In the genomic region with DNA sequence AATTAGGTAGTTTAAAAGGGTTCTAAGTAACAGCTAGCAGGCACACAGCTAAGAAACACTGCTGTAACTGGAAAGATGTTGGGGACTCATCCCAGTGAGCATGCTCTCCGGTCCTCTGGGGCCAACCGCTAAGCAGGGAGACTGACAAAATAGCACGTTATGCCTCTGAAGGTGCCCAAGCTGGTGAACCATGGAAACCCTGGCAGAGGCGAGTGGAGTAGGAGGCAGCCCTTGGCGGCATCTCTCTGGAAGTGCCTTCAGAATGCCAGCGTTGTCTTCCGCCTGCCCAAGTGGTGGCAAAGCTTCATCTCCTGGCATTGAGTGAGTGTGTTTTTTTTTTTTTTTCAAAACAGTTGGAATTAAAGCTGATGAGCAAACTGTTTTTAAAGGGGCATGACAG, we compare ENCODE assay signal across 15 mouse cellular contexts.
A peak's percentile ranks its signal among the peaks of the same experiment; 100 is the strongest.
DNase-seq lines count a peak whose midpoint lies in the region; ATAC-seq and TF ChIP-seq lines count a peak whose summit lies in the region.
"Had no signal": no experiment of that assay in that cellular context is flagged by ENCODE, and none has a peak within 500 bp of the region (broad histone marks: within the 10 kb centered on the region; RNA-seq: fewer than 3 reads in every experiment).

No protein-coding gene starts in this region.

- peak; percentile 85 for ATAC-seq in hindbrain, embryonic 16.5 days
- no peak for ATAC-seq in hindbrain, embryonic 11.5 days (ENCODE audit: low FRiP score)
- peak; percentile 91 for ATAC-seq in forebrain, postnatal 0 days

- H3K4me3 ChIP-seq in hindbrain, embryonic 16.5 days (ENCODE audit: low read length), result no peak overlapping the region
- H3K4me3 ChIP-seq in hindbrain, embryonic 11.5 days (ENCODE audit: low read depth, low read length), result no peak overlapping the region
- no peak overlapping the region for H3K4me3 ChIP-seq in forebrain, postnatal 0 days (ENCODE audit: low read depth, low read length)
- H3K4me3 ChIP-seq: neural tube, embryonic 12.5 days had no signal

- 57% methylated on average over 7 of the region's 7 CpGs for WGBS in hindbrain, embryonic 16.5 days
- WGBS in hindbrain, embryonic 11.5 days, result 92% methylated on average over 7 of the region's 7 CpGs
- 38% methylated on average over 7 of the region's 7 CpGs for WGBS in forebrain, postnatal 0 days

- no peak for DNase-seq in hindbrain, embryonic 11.5 days (ENCODE audit: low spot score)
- DNase-seq in brain, adult 2 months (ENCODE audit: low read depth, low spot score), result peak; percentile 67
- peak; percentile 78 for DNase-seq in forebrain, postnatal 0 days
- peak; percentile 30 to 62 for DNase-seq in left cerebral cortex, postnatal 25 days (ENCODE audit: low spot score in 2 of 2)
- no peak for DNase-seq in adrenal gland, postnatal 36 days
- no peak for DNase-seq in adrenal gland, adult 8-10 months
- DNase-seq in urinary bladder, postnatal 10 days (ENCODE audit: low spot score), result no peak
- DNase-seq: gastrocnemius, postnatal 36 days had no signal

- intact Hi-C loops in left cerebral cortex, postnatal 25 days (cut with DNase I), result no loop called here

- no peak overlapping the region for H3K27ac ChIP-seq in hindbrain, embryonic 16.5 days (ENCODE audit: low read depth, low read length)
- no peak overlapping the region for H3K27ac ChIP-seq in hindbrain, embryonic 11.5 days (ENCODE audit: low read depth, low read length)
- H3K27ac ChIP-seq in forebrain, postnatal 0 days (ENCODE audit: low read depth, low read length), result no peak overlapping the region
- H3K27ac ChIP-seq: kidney, postnatal 0 days; macrophage; neural tube, embryonic 12.5 days; stomach, postnatal 0 days had no signal

- H3K4me1 ChIP-seq in hindbrain, embryonic 16.5 days (ENCODE audit: control insufficient read depth, insufficient read depth, low read depth, low read length), result peaks cover 9% of the 10 kb centered on the region
- H3K4me1 ChIP-seq in hindbrain, embryonic 11.5 days (replicated peaks; ENCODE audit: control insufficient read depth, insufficient read depth, low read length), result no peaks in the 10 kb centered on the region
- H3K4me1 ChIP-seq in forebrain, postnatal 0 days (ENCODE audit: insufficient read depth), result peaks cover 5% of the 10 kb centered on the region; the same call in 1 of the 2 replicates
- H3K4me1 ChIP-seq: neural tube, embryonic 12.5 days had no signal

- no peak for TF ChIP-seq CTCF in forebrain, postnatal 0 days (IDR thresholded peaks at IDR 0.05; ENCODE audit: low read depth)

- H3K9me3 ChIP-seq in hindbrain, embryonic 16.5 days (ENCODE audit: control insufficient read depth, low read length), result no peaks in the 10 kb centered on the region
- H3K9me3 ChIP-seq in hindbrain, embryonic 11.5 days (ENCODE audit: control insufficient read depth, low read length), result no peaks in the 10 kb centered on the region
- H3K9me3 ChIP-seq in forebrain, postnatal 0 days (ENCODE audit: low read length), result no peaks in the 10 kb centered on the region
- H3K9me3 ChIP-seq: neural tube, embryonic 12.5 days had no signal

- H3K9ac ChIP-seq in hindbrain, embryonic 16.5 days (ENCODE audit: low read depth, low read length), result no peak overlapping the region
- H3K9ac ChIP-seq in hindbrain, embryonic 11.5 days (ENCODE audit: low read depth, low read length), result no peak overlapping the region
- H3K9ac ChIP-seq in forebrain, postnatal 0 days, result no peak overlapping the region
- H3K9ac ChIP-seq: neural tube, embryonic 12.5 days had no signal

- no peaks in the 10 kb centered on the region for H3K36me3 ChIP-seq in hindbrain, embryonic 16.5 days (ENCODE audit: control insufficient read depth, insufficient read depth, low read length)
- H3K36me3 ChIP-seq in hindbrain, embryonic 11.5 days (ENCODE audit: control insufficient read depth, insufficient read depth, low read length), result no peaks in the 10 kb centered on the region
- H3K36me3 ChIP-seq in forebrain, postnatal 0 days (ENCODE audit: insufficient read depth), result no peaks in the 10 kb centered on the region
- H3K36me3 ChIP-seq: neural tube, embryonic 12.5 days had no signal

- no peaks in the 10 kb centered on the region for H3K27me3 ChIP-seq in hindbrain, embryonic 16.5 days (replicated peaks; ENCODE audit: control insufficient read depth, insufficient read depth, low read length)
- no peaks in the 10 kb centered on the region for H3K27me3 ChIP-seq in hindbrain, embryonic 11.5 days (ENCODE audit: control insufficient read depth, insufficient read depth, low read length)
- no peaks in the 10 kb centered on the region for H3K27me3 ChIP-seq in forebrain, postnatal 0 days (ENCODE audit: insufficient read depth, low read length)
- H3K27me3 ChIP-seq: CH12.LX; neural tube, embryonic 12.5 days had no signal

- no peak overlapping the region for H3K4me2 ChIP-seq in hindbrain, embryonic 16.5 days (ENCODE audit: low read length)
- H3K4me2 ChIP-seq in hindbrain, embryonic 11.5 days (replicated peaks; ENCODE audit: low read depth, low read length), result no peak overlapping the region
- H3K4me2 ChIP-seq in forebrain, postnatal 0 days (ENCODE audit: low read depth), result no peak overlapping the region
- H3K4me2 ChIP-seq: liver, embryonic 11.5 days; neural tube, embryonic 12.5 days had no signal

Comparison
In these comparisons a context has a peak if more than half of its experiments do, and no peak if none do; other contexts are left out.
1. DNase-seq: peak in brain, adult 2 months (single experiment), forebrain, postnatal 0 days (single experiment) and left cerebral cortex, postnatal 25 days (2 of 2); none in hindbrain, embryonic 11.5 days (single experiment), adrenal gland, postnatal 36 days (0 of 2), adrenal gland, adult 8-10 months (single experiment) and urinary bladder, postnatal 10 days (single experiment).